Mouse (Mus musculus): Measurements from ENCODE around the gene Pde6b.

The Pde6b gene

DNA sequence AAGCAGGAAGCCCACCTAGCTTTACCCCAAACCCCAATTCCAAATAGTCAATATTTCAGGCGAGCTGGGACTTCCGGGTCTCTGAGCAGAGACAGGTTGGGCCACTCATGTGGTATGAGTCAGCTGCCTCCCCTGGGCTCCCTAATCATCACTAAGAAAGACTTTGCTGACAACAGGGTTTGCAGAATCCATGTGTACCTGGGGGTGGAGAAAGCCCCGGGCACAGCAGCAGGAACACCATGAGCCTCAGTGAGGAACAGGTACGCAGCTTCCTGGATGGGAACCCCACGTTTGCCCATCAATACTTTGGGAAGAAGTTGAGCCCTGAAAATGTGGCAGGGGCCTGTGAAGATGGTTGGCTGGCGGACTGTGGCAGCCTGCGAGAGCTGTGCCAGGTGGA lies at the start of gene Pde6b:
Pde6b (plus strand) TSS at position 191 of the 400 bp plus-strand sequence.
- no peak for DNase-seq

DNA sequence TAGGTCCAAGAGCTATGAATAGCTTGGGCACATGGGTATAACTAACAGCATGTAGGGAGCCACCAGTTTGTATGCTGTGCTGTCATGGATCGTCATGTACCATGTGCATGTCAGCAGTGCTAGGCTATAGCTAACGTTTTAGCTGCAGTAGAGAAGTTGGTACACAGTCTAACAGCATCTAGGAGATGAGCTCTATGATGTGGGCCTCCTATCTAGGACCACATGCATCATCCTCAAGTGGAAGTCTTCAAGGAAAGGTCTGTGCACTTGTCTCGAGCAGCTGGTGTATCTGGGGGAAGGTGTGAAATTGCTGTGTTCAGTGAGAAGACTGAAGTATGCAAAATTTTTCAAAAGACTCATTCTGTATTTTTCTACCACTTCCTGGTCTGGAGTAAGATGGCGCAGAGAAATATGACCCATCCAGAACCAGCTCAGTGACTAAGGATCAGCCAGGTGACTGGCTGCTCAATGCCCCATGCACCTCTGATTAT lies 44.5 kb upstream of the Pde6b start:
- DNase-seq: no peak

DNA sequence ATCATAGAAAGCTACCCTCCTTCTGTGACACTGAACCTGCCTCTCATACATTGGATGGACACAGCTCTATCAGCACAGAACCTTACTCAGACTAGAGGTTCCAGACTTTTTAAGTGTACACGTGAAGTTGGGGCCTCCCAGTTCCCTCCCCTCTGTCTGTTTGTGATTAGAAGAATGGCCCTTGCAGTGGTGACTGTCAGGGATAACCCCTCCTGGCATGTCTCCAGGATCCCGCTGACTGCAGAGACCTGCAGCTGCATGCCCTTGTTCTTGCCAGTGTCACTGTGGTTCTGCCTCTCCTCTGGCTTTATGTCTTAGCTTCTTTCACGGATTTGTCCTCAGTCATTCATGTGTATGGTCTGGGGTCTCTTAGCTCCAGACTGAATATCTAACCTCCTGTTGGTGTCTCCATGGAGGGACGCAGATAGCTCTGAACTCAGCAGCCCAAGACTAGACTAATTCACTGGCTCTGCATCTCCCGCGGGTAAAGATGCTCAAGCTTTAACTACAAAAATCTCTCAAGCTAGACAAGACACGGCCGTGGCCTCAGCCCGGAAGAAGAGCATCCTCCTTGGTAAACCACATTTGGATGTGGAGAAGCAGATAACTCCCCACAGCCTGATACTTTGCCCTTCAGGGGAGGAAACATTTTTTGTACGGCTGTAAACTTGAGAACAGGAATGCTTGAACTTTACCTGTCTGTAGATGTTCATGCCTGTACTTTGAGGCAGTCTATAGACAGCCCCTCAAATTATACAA lies 42.7 kb upstream of the Pde6b start:
- no peak for DNase-seq

DNA sequence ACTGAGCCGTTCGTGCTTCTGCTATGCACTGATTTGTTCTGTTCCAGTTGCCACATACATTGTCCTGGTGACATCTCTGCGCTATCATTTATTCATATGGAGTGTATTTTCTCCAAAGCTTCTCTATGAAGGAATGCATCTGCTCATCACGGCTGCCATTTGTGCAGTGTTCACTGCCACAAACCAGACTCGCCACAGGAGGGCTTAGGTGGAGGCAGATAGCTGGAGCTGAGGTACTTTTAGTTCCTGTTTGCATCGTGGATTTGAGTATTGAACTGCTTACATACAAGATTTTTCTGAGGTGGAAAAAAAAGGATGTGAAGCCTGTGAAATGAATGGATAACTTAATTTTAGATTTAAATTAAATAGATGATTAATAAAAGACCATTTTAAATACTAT lies 40.3 kb upstream of the Pde6b start:
- DNase-seq: no peak

DNA sequence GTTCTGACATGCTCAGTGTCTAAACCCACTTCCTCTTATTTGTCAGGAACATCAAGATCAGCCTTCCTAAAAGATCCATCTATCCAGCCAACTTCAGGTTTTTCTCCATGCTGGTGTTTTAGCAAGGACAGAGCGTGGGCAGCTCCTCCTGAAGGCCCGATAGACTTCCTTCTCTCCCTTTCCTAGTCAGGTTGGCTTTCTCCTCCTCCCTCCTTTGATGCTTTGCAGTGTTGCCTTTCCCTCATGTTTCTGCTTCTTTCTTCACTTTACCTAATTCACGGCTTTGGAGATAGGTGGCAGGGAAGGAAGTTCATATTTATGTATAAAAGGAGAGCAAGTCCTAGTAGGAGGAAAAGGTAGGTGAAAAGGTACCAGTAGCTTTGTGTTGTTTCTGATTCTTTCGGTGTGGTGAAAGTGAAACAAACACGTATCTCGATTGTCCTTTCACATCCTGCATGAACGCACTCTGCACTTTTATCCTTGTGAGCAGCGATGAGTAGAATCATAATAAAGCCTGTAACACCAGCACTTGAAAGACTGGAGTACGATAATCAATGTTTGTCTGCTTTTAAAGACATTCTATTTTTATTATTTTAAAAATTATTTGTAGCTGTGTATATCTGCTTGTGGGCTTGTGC lies 38.6 kb upstream of the Pde6b start:
- no peak for DNase-seq

DNA sequence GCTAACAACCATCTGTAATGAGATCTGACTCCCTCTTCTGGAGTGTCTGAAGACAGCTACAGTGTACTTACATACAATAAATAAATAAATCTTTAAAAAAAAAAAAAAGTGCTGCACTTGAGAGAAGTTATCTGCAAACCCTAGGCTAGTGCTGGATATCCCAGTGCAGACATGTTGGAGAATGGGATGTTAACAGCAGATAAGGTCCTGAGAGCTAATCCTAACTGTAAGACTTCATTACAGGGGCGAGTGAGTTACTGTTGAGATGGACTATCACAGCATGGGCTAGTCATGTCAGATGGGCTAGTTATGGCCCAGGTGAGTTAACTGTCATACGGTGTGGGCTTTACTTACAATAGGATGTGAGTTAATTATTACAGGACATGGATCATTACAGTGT lies 34.1 kb upstream of the Pde6b start:
- DNase-seq: no peak

DNA sequence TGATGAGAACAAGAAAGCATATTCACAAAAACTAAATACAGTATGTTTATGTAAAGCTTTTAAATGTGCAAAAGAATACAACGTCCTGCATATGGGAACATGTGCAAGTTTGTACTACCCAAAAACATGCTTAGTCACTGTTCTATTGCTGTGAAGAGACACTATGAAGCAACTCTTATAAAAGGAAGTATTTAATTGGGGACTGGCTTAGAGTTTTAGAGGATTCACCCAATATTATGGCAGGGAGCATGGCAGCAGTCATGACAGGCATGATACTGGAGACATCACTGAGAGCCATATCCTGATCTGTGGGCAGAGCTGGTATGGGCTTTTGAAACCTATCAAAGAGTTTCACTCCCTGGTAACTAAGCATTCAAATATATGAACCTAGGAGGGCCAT lies 30.3 kb upstream of the Pde6b start:
- no peak for DNase-seq

DNA sequence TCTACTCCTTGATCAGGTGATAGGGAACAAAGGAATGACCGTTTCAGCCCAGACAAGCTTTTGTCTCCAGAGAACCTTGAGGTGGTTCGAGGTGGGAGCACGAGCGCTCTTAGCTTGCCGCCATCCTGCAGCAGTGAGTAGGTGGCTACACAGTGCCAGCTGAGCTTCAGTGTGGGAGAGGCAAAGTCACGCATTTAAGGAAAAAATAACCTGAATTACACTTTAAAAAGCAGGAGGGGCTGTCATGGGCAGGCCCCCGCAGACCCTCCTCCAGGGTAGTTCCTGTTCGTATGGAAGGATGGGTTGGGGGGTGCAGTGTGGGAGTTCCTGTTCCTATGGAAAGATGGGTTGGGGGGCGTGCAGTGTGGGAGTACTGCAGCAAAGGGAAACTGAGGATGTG lies 28.7 kb upstream of the Pde6b start:
- DNase-seq: no peak

DNA sequence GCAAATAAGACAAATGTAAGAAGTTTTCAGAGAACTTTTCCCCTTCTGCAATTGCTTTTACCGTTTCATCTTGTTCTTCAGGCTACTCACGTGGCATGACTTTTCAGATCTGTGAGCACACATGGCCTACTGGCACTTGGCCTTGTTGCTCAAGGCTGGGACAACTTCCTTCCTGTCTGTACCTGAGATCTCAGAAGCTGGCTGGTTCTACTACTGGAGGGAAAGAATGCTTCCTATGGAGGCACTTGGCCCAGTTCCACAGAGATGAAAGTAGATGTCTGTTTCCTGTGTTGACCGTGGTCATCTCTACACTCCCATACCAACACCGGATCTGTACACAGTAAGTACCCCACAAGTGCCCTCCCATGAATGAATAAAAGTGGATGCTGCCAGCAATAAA lies 28.0 kb upstream of the Pde6b start:
- DNase-seq: no peak

DNA sequence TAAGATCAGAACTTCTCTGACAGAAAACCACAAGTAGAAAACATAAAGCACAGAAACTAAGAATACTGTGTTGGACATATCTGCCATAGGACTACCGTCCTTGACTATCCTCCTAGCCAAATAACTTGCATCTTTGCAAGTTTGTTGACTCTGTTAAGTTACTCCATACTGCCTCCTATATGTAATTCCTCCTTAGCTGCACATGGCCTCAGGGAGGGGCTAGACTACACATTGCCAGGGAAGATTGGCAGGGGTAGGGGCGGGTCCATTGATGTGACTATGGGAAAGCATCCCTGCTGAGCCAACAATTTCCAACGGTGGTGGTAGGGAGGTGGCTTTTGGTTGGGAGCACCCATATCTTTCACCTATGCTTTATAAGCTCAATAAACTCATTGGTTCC lies 25.9 kb upstream of the Pde6b start:
- DNase-seq: no peak

DNA sequence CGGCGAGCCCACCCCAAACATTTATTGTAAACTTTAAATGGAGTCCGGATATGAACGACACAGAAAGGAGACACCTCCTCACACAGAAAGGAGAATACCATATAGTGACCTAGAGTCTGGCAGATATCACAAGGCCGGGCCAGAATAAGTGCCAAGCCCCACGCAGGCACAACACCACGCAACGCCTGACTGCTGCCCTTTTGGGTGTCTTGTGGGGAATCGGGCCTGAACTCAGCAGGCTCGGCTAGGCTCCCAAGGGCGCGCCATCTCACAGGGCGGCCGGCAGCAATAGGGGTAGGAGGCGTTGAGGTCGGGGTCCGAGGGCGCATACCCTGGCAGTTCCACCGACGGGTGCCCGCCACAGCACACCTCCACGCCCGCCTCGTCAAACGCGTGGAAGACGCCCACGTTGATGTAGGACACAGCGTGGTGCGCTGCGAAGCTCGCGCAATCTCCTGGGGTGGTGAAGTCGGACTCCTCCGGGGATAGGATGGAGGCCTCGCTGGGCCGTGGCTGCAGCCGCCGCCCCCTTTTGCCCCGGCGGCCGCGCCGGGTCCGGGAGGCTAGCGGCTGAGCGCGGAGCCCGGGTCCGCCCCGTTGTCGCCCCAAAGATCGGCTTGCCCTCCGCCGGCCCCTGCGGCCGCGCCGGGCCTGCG lies 21.7 kb upstream of the Pde6b start:
- peak; percentile 34 for DNase-seq

DNA sequence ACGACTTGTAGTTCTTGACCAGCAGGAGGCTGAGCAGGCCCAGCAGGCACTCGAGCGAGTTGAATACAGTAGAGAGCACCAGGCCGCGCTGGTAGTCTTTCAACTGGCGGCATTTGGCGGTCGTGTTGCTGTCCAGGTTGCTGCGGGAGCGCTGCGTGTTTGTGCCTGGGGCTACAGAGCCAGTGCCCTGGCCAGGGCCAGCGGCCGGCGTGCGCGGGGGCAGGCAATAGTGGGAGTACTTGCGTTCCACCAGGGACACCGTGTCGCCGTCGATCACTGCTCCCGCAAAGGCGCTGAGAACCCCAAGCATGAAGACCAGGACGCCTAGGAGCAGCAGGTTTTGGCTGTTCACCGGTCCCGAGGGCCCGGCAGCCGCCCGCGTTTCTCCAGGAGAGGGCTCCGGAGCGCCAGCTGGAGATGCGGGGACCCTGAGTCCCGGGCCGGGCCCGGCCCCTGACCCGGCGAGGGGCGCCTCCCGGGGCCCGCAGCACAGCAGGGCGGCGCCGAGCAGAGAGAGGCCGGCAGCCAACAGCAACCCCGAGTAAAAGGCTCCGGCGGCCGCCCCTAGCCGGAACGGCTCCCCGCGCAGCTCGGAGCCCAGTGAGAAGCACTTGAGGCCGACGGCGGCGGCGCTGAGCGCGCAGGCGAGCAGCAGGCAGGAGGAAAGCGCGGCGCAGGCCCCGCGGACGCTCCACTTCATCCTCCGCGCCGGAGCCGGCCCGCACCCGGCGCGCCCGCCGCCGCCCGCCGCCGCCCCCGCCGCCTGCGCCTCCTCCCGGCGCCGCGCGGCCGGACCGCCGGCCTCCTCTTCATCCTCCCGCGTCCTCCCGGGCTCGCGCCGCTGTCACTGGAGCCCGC lies 21.0 kb upstream of the Pde6b start:
- DNase-seq: peak; percentile 63

DNA sequence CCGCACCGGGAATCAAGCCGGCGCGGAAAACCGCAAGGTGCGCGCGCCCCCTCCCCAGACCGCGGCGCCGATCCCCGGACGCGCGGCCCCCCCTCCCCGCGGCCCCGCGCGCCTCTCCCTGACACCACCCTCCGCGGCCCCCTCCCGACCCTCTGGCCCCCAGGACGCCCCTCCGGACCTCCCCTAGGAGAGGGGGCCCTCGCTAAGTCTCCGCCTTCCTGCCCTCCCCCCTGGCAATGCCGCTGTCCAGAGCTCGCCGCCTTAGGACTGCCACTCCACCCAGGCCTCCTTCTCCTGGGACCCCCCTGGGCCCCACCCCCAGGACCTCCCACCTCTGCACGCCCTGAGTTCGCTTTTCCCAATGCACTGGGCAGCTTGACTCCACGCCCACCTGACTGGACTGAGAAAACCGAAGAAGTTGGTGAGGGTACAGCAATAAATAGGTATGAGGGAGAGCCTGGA lies 20.3 kb upstream of the Pde6b start, which contains the start of gene Gm42517:
Gm42517 (minus strand) TSS at position 52 of the 462 bp plus-strand sequence.
- DNase-seq: peak; percentile 38

DNA sequence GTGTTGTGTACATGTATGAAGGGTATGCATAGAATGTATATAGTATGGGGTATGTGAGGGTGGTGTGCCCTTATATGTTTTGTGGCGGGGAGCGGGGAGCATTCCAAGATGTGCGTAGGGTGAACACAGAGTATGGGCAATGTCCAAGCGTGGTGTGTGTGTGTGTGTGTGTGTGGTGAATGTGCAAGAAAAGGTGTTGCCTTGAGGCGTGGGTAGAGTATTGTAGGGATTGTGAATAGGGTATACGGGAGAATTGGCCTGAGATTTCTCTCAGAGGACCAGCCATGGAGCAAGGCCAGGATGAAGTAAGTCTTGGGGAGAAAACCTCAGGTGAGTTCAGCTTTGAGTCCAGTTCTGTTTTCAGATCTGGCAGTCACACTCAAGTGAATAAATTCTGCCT lies 19.7 kb upstream of the Pde6b start:
- no peak for DNase-seq

DNA sequence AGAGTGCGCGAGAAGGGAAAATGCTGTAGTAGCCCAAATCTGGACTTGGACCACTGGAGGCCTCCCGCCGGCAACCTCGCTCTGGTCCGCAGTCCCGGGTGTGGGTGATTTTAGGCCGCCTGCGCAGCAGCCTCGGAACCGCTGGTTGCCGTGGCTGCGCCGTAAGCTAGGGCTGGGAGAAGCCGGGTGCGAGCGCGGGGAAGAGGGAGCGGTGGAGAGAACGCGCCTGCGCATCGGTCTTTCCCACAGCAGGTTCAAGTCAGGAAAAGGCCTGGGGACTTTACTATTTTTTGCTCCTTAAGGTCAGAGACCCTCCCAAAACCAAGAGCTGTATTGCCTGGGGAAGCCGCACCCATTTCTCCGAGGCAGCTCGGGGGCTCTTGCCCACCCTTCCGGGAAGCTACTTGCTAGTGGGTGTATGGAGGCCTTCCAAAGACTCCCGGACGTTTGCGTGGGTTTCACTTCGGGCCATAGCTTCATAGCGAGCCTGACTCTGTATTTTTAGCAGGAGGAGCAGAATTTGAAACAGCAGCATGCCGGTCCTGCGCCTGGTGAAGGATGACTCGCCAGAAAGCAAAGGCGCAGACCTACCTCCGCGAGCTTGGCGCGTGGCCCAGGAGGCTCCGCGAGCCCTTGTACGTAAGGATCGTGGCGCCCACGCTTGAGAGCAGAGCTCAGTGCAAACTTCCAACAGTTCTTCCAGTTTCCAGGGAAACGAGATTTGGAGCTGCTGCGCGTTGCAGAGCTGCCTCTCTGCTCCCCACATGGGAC lies 19.2 kb upstream of the Pde6b start:
- peak; percentile 65 for DNase-seq

DNA sequence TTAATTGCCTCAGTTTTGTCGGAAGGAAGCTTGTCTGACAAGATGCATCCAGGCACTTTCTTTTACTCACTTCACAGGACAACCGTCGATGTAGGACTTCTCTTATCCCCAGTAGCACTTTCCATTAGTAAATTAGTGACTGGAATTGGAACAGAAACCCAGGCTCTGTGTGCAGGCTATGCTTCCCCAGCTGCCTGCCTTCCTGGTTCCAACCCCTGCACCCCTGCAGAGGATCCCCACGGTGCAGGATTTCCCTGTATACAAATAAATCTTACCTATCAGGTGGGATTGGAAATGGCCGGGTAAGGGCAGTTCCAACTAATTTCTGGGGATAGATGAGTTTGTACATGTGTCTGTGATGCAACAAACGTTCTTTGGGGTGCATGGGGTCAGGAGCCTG lies 18.2 kb upstream of the Pde6b start:
- no peak for DNase-seq

DNA sequence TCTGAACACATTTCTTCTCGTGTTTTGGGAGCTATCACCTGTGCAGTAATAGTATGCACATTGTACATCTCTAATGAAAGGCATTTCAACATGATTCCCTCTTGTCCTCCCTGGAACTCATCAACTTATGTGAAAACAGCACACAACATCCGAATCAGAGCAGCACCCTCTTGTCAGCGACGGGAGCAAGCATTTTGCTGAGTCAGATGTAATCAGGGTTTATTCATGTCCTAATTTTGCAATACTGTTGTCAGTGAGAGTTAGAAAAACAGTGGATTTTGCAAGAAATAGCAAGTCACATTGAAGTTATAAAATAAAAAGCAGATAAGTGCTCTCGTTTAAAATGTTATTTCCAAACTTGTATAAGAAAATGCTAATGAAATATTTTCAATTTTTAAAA lies 14.1 kb upstream of the Pde6b start:
- DNase-seq: no peak

DNA sequence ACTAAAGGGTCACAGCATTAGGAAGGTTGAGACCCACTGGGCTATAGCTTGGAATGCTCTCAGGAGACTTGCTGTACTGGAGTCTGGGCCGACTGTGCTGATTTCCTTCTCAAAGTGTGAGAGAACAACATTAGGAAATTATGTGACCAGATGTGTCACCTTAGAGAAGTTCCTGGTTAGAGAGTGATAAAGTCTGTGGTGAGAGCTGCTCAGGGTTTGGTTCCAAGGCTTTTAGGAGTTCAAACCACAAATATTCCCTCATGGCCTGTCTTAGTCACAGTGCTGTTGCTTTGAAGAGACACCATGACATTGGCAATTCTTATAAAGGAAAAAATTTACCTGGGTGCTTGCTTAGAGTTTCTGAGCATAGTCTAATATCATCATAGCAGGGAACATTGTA lies 12.1 kb upstream of the Pde6b start:
- no peak for DNase-seq

DNA sequence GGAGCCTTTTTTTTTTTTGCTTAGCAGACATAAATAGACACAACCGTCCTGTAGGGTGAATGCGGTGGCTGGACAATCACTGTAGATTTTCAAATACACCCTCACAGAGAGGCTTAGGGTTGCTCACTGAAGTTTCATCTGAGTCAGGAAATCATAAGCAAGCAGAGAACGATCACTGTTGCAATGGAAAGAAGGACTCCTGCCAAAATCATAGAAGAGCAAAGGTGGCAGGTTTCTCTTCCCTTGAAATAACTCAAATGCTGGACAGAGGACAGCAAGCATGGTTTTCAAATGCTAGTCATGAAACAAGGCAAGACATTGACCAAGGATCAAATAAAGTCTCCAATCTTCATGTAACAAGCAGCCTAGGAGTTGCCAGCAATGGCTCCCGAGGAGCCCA lies 9.8 kb upstream of the Pde6b start:
- DNase-seq: no peak

DNA sequence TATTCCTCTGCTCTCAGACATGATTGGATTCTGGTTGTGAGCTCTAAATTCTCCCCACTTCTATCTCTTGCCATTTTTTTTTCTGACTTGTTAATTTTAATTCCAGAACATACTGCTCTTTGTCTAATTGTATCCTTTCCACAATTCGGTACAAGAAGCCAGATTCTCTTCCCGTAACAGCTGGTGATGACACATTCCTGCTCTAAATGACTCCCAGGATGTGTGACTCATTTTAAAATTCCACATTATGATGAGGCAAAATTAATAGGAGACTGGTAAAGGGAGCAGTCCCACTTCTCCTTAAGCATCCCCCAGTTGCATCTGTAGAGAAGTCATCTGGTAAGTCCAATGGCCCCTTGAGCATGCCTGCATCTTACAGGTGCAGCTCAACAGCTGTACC lies 2.6 kb upstream of the Pde6b start:
- DNase-seq: no peak

DNA sequence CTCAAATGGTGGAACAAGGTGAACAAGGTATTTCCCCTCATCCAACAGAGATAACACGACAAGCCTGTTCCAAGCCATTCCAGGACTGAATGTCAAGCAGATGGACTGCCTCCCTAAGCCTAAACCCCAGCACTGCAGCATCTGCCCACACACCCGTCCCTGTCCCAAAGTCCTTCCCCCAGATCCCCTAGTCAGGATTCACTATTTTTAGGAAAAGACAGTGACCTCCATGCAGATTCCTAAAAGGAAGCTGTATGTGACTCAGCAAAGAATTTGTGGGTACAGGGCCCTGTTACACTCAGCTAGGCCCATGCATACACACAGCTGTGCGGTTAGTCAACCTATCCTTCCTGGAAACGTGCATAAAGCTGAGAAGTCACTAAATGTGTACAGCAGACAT lies 1.7 kb upstream of the Pde6b start:
- DNase-seq: no peak

DNA sequence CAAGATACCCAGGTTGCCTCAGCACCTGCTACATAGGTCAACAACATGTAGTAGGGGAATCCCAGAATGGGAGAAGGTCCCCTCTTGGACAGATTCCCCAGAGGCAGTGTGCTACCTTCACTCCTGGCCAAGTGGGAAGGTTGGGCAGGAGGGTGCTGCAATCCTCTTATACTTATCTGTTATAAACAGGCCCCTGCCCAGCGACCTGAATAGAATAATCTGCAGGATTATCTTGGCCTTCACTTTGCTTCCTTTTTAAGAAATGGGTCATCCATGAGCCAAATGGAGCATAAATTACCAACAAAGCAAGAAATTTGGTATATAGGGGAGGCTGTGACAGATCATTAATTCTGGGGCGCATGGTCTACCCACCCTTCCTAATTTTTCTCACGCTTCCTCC lies 1.6 kb downstream of the Pde6b start:
- DNase-seq: no peak
